Mouse (Mus musculus) kidney, adult 9 months (tissue): ENCODE results near the gene Zswim5.

ENCODE experiments used
- DNase-seq: peaks from one replicate; pipeline ENCODE4 v3.0.0; 2022

Gene Zswim5

DNA sequence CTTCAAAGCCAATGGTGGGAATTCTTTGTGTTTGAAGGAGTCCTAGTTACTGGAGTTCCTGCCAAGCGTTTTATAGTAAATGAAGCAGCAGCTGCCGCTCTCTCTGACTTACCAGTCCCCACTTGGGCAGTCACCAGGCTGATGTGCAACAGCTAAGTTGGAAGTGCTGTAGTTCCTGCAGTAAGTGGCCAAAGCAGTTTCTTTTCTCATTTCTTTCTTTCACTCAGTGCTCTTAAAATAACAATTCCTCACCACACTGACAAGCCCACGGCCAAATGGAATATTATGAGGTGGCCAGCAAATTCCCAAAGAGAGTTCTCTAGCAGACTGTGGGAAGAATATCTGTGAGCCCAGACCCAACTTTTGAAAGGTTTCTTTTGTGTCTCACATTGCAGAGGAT is 129.9 kb downstream of the Zswim5 start:
- no peak for DNase-seq

DNA sequence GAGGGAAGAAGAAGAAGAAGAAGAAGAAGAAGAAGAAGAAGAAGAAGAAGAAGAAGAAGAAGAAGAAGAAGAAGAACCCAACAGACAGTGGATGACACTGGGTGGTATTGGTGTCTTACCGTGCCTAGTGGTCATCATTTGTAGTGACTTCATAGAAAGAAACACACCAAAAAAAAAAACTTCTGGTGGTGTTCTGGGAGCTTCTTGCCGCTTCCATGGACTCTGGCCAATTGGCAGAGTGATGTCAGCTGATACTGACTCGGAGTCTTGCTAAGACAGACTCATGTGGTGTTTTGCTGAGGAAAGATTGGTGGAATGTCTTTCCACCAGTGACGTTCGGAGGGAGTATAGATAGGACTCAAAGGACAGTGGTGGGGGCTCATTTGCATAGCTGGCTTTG is 133.1 kb downstream of the Zswim5 start:
- DNase-seq: no peak

DNA sequence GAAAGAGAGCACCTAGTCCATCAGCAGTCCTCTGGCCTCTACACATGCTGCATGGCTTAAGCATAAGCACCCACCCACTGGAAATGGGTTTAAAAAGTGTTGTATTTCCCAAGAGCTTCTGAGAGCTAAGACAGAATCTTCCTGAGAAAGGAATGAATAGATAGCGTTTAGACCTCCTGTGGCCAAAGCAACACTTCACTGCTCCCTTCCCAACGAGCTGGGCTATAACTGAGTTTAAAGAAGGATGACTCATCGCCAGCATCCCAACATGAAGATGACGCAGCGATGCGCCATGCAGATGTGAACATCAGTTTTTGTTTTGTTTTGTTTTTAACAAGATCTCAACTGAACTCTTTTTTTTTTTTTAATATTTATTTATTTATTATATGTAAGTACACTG is 136.4 kb downstream of the Zswim5 start:
- DNase-seq: no peak

- DNase-seq: no peak
Observed at GRCm38 (mm10) chr4:117014901-117015415, 137.8 kb downstream of the Zswim5 start.

DNA sequence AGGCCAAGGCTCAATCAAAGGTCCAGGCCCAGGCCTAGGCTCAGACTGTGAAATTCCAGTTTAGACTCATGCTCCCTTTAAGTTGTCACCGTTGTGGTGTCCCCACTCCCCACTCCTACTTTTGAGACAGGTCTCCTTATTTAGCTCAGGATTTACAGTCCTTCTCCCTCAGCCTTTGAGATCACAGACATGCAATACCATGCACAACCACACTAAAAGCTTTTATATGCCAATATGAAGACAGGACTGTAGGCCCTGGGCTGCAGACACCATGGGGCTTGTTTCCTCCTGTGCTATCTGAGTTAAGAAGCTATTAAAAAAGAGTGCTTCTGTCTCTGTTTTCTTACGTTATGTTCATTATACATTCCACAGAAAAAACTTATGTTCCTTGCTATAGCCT is 140.6 kb downstream of the Zswim5 start:
- DNase-seq: no peak

GRCm38 (mm10) chr4:117018327-117018726 is 141.2 kb downstream of the Zswim5 start:
- no peak for DNase-seq

GRCm38 (mm10) chr4:117019206-117020134 is 142.3 kb downstream of the Zswim5 start, which contains the start of gene Eif2b3:
Gene Eif2b3 (plus strand): TSS chr4:117019402.
- peak; percentile 88 for DNase-seq

- no peak for DNase-seq
Observed at GRCm38 (mm10) chr4:117023469-117023868, 146.3 kb downstream of the Zswim5 start.

DNA sequence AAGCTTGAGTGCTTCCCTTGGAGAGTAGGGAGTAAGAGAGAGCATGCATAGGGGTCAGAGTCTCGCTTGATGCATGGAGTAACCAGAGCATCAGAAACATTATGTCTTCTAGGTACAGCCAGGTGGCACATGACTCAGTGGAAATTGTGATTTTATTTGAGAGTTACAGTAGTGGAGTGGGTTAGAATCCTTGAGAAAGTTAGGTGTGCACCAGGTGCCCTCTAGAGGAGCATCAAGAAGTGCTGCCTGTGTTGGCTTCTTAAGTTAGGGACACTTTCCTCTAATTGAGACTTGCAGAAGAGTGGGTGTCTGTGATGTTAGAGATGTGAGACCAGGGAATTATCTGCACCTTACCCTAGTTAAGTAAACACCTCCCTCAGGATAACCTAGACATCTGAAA is 153.9 kb downstream of the Zswim5 start:
- no peak for DNase-seq
